Mouse (Mus musculus): ENCODE data around the gene Wdr82.

DNA sequence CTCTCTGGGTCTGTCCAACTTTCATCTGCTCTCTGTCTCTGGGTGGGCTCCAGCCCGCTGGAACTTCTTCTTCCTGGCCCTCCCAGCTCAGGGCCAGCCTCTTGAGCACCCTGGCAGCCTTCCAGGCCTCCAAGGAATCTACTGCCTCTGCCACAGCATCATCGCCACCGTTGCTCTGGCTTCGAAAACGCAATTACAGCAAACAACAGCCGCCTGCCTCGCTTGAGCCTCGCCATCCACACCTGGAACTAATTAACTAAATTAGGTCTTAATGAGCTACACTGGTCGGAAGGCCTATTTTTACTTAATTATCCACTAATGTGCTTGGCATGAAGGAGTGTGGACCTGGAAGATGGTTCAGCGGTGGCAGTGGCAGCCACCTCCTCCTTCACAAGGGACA is 31.0 kb upstream of the Wdr82 start:
- TF ChIP-seq EP300 (IDR thresholded peaks at IDR 0.05; ENCODE audit: low read depth), result no peak
- TF ChIP-seq CTCF (IDR thresholded peaks at IDR 0.05; ENCODE audit: low read depth), result no peak

All from heart, postnatal 0 days (tissue).